Mouse (Mus musculus): ENCODE data around the gene B3gnt2. TPM values are rescaled to one million over a fixed set of nuclear protein-coding genes. Genes with fewer than 3 reads are reported as not detected.
A peak's percentile ranks its signal among the peaks of the same experiment; 100 is the strongest.

Gene B3gnt2
- total and polyA plus RNA-seq, 3 experiments: 36.8 to 66.4 TPM; not detected in 1

GRCm38 (mm10) chr11:22813427-22813826 lies 47.3 kb downstream of the B3gnt2 start:
- no peaks in the 10 kb centered on the region for H3K79me2 ChIP-seq (ENCODE audit: control insufficient read depth, insufficient read depth, low read length, poor library complexity)
- H3K9ac ChIP-seq (ENCODE audit: control insufficient read depth, low read depth, low read length, poor library complexity, severe bottlenecking): no peak overlapping the region; the same call in 1 of the 2 replicates
- peak; percentile 91 for DNase-seq (ENCODE audit: low read depth, low spot score)
- H3K4me1 ChIP-seq (ENCODE audit: control insufficient read depth in 1 of 2, insufficient read depth in 2 of 2, low read length in 2 of 2): peaks cover 43 to 71% of the 10 kb centered on the region in 2 experiments
- peaks cover 0 to 65% of the 10 kb centered on the region in 2 experiments; a peak in 2 of 4 replicates for H3K36me3 ChIP-seq (ENCODE audit: control insufficient read depth in 1 of 2, insufficient read depth in 2 of 2, low read length in 2 of 2)
- no peaks in the 10 kb centered on the region for H3K9me3 ChIP-seq (replicated peaks; ENCODE audit: insufficient read depth, low read length)
- TF ChIP-seq ELF1 (IDR thresholded peaks at IDR 0.05; ENCODE audit: low read depth, low read length) (peak; percentile 43; the same call in 1 of the 2 replicates), GATA1 (IDR thresholded peaks at IDR 0.05; ENCODE audit: low read depth, low read length) (peak; percentile 92), MAX (IDR thresholded peaks at IDR 0.05; ENCODE audit: low read length) (peak; percentile 98), ZNF384 (IDR thresholded peaks at IDR 0.05; ENCODE audit: low read depth, low read length) (no peak), ETS1 (IDR thresholded peaks at IDR 0.05; ENCODE audit: low read depth, low read length) (peak; percentile 81), USF2 (IDR thresholded peaks at IDR 0.05; ENCODE audit: borderline replicate concordance in 1 of 2, insufficient read depth in 1 of 2, low read depth in 1 of 2, low read length in 2 of 2) (peak; percentile 14 to 71; a peak in 2 of 4 replicates), SMC3 (IDR thresholded peaks at IDR 0.05; ENCODE audit: low read depth, low read length) (no peak), GABPA (IDR thresholded peaks at IDR 0.05; ENCODE audit: low read depth, low read length) (no peak), MAZ (IDR thresholded peaks at IDR 0.05; ENCODE audit: low read depth, low read length) (0 out of 2 replicates have a peak, but pooled peaks have one; percentile 55), BHLHE40 (IDR thresholded peaks at IDR 0.05; ENCODE audit: borderline replicate concordance, low read depth, low read length) (peak; percentile 98), RAD21 (IDR thresholded peaks at IDR 0.05; ENCODE audit: low read depth, low read length) (no peak), MXI1 (IDR thresholded peaks at IDR 0.05; ENCODE audit: low read depth, low read length) (peak; percentile 91), MYC (IDR thresholded peaks at IDR 0.05; ENCODE audit: low read depth, low read length) (peak; percentile 97), TAL1 (IDR thresholded peaks at IDR 0.05; ENCODE audit: low read length) (peak; percentile 80), E2F4 (IDR thresholded peaks at IDR 0.05; ENCODE audit: borderline replicate concordance, low read depth, low read length) (0 out of 2 replicates have a peak, but pooled peaks have one; percentile 23), USF1 (IDR thresholded peaks at IDR 0.05; ENCODE audit: low read depth, low read length) (peak; percentile 93), TCF12 (IDR thresholded peaks at IDR 0.05; ENCODE audit: low read depth, low read length) (peak; percentile 79), NELFE (IDR thresholded peaks at IDR 0.05; ENCODE audit: low read depth, low read length) (no peak), TBP (IDR thresholded peaks at IDR 0.05; ENCODE audit: low read depth, low read length) (peak; percentile 54; the same call in 1 of the 2 replicates), EP300 (IDR thresholded peaks at IDR 0.05; ENCODE audit: low read depth in 1 of 2, low read length in 2 of 2) (peak; percentile 69 to 81), SIN3A (IDR thresholded peaks at IDR 0.05; ENCODE audit: low read length) (peak; percentile 87), POLR2A (IDR thresholded peaks at IDR 0.05; ENCODE audit: control insufficient read depth in 1 of 2, insufficient read depth in 1 of 2, low read depth in 1 of 2, low read length in 2 of 2, poor library complexity in 1 of 2) (no peak), ZKSCAN1 (IDR thresholded peaks at IDR 0.05; ENCODE audit: low read depth, low read length) (no peak), JUND (IDR thresholded peaks at IDR 0.05; ENCODE audit: low read depth, low read length) (no peak), HCFC1 (IDR thresholded peaks at IDR 0.05; ENCODE audit: low read depth, low read length) (peak; percentile 49), MYB (IDR thresholded peaks at IDR 0.05; ENCODE audit: low read depth, low read length) (no peak), RCOR1 (IDR thresholded peaks at IDR 0.05; ENCODE audit: low read depth, low read length) (peak; percentile 57; the same call in 1 of the 2 replicates), CHD1 (IDR thresholded peaks at IDR 0.05; ENCODE audit: low read depth, low read length) (no peak), MEF2A (IDR thresholded peaks at IDR 0.05; ENCODE audit: extremely low read depth, insufficient replicate concordance, low read depth, low read length, poor library complexity, severe bottlenecking) (no peak), CHD2 (IDR thresholded peaks at IDR 0.05; ENCODE audit: low read length) (peak; percentile 5; the same call in 1 of the 2 replicates), ZC3H11A (IDR thresholded peaks at IDR 0.05; ENCODE audit: low read depth, low read length) (no peak), KAT2A (conservative IDR thresholded peaks at IDR 0.05; ENCODE audit: low read depth, low read length) (peak; percentile 18; the same call in 1 of the 2 replicates), POLR2AphosphoS2 (IDR thresholded peaks at IDR 0.05; ENCODE audit: low read length) (no peak), UBTF (IDR thresholded peaks at IDR 0.05; ENCODE audit: borderline replicate concordance, insufficient read depth, low read depth, low read length) (no peak)
- H3K27me3 ChIP-seq (ENCODE audit: control insufficient read depth in 1 of 2, insufficient read depth in 2 of 2, low read length in 2 of 2): no peaks in the 10 kb centered on the region
- peak overlapping the region; percentile 71 for H3K27ac ChIP-seq (ENCODE audit: control insufficient read depth, low read depth, low read length)
- no peak overlapping the region for H3K4me3 ChIP-seq (ENCODE audit: control insufficient read depth in 1 of 2, insufficient read depth in 1 of 2, low read depth in 2 of 2, low read length in 2 of 2)
